Mouse (Mus musculus): ENCODE data around the gene Fam53b.

DNA sequence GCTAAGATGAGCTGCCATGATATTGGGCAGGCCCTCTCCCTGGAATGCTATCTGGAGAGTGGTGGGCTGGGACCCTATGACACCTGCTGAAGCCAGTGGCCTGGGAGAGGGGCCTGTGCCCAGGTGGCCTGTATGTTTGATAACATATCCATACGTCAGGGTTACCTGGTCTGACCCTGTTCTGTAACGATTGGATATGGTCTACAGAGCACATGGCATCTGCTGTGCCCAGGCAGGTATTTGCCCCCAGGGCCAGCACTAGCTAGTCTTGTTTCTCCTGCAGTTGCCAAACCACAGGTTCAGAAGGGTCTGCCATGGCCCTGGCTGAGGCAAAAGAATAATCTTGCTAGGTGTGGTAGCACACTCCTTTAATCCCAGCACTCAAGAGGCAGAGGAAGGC lies 120.1 kb downstream of the Fam53b start:
- TF ChIP-seq CTCF (IDR thresholded peaks at IDR 0.05; ENCODE audit: low read depth, low read length) = no peak
- TF ChIP-seq POLR2A (IDR thresholded peaks at IDR 0.05; ENCODE audit: borderline replicate concordance, low read depth, low read length) = no peak
